8 mouse cellular contexts compared by ENCODE assay signal in the genomic region with DNA sequence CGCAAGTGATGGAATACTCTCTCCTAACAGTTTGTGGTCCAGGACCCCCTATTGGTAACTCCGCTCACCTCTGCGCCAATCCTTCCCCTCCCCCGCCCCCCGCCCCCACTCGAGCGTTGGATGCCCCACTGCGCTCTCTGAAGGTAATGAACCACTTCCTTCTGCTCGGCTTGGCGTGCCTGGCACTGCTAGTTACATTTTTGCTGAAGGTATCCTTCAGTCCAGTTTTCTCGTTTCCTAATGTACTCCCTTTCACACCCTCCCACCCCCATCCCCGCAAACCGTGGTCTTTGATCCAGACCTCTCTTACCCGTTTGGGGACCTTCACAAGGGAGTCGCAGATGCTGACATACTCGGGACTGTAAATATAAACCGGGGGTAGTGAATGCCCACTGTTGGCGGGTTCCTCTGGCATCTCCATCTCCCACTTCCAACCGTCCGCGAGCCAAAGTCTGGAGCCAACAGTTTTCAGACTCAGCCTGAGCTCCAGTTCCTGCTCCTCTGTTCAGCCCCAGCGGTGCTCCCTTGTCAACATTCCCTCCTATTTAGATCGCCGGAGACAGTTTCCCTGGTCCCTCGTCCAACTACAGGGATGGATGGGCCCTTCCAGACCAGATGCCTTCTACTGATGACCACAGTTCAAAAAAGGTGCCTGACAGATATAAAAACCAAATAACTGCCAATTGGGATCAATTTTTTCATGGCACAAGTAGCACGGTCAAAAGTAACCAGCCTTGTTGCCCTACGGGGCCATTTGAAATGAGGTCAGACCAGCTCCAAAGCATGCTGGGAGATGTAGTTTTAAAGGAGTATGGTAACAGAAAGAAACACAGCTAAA. TPM values are rescaled to one million over a fixed set of nuclear protein-coding genes. Genes with fewer than 3 reads are reported as not detected.
DNase-seq lines count a peak whose midpoint lies in the region; ATAC-seq and TF ChIP-seq lines count a peak whose summit lies in the region.

A gene (minus strand): TSS at position 716 of the 838 bp plus-strand sequence.

- 7% methylated on average over 27 of the region's 27 CpGs for WGBS in cerebellum, adult 2 months
- WGBS in hindbrain, embryonic 10.5 days: 18% methylated on average over 27 of the region's 27 CpGs
- 15% methylated on average over 27 of the region's 27 CpGs for WGBS in lung, embryonic 15.5 days
- 23% methylated on average over 27 of the region's 27 CpGs for WGBS in olfactory bulb, adult 2 months
- under 1% methylated on average over 27 of the region's 27 CpGs for WGBS in thymus, adult 2 months

- TF ChIP-seq CTCF in cerebellum, adult 2 months (IDR thresholded peaks at IDR 0.05; ENCODE audit: borderline replicate concordance, insufficient read depth, low read depth, low read length): no peak
- no peak for TF ChIP-seq CTCF in olfactory bulb, adult 2 months (IDR thresholded peaks at IDR 0.05; ENCODE audit: insufficient read depth, low read depth, low read length)
- no peak for TF ChIP-seq CTCF in thymus, adult 2 months (IDR thresholded peaks at IDR 0.05; ENCODE audit: borderline replicate concordance, control insufficient read depth, extremely low read depth, insufficient read depth, low read length, poor library complexity)

- no peaks in the 10 kb centered on the region for H3K9me3 ChIP-seq in hindbrain, embryonic 10.5 days
- no peaks in the 10 kb centered on the region for H3K9me3 ChIP-seq in lung, embryonic 15.5 days

- H3K27ac ChIP-seq in cerebellum, adult 2 months (ENCODE audit: insufficient read depth, low read length): peak within 1 kb of the TSS; percentile 87
- H3K27ac ChIP-seq in hindbrain, embryonic 10.5 days: peak within 1 kb of the TSS; percentile 66
- peak within 1 kb of the TSS; percentile 9; the same call in 1 of the 2 replicates for H3K27ac ChIP-seq in lung, embryonic 15.5 days
- peak within 1 kb of the TSS; percentile 83 for H3K27ac ChIP-seq in olfactory bulb, adult 2 months (ENCODE audit: insufficient read depth, low read depth, low read length)
- H3K27ac ChIP-seq in thymus, adult 2 months (ENCODE audit: control insufficient read depth, insufficient read depth, low read length): peak within 1 kb of the TSS; percentile 41

- peak within 1 kb of the TSS; percentile 57 for H3K4me2 ChIP-seq in lung, embryonic 15.5 days

- peak; percentile 82; the same call in 1 of the 2 replicates for ATAC-seq in lung, embryonic 15.5 days (ENCODE audit: borderline replicate concordance, extremely low read depth, low FRiP score, low TSS enrichment)

- H3K9ac ChIP-seq in lung, embryonic 15.5 days: peak within 1 kb of the TSS; percentile 43

- no peaks in the 10 kb centered on the region for H3K36me3 ChIP-seq in hindbrain, embryonic 10.5 days
- H3K36me3 ChIP-seq in lung, embryonic 15.5 days: no peaks in the 10 kb centered on the region
- no peaks in the 10 kb centered on the region for H3K36me3 ChIP-seq in thymus, adult 2 months (ENCODE audit: control insufficient read depth, insufficient read depth, low read length)

- no peaks in the 10 kb centered on the region for H3K4me1 ChIP-seq in cerebellum, adult 2 months (ENCODE audit: control insufficient read depth, insufficient read depth, low read length)
- no peaks in the 10 kb centered on the region for H3K4me1 ChIP-seq in hindbrain, embryonic 10.5 days (replicated peaks)
- no peaks in the 10 kb centered on the region for H3K4me1 ChIP-seq in lung, embryonic 15.5 days
- H3K4me1 ChIP-seq in olfactory bulb, adult 2 months (ENCODE audit: control insufficient read depth, insufficient read depth, low read length): no peaks in the 10 kb centered on the region
- no peaks in the 10 kb centered on the region; the same call in 1 of the 2 replicates for H3K4me1 ChIP-seq in thymus, adult 2 months (replicated peaks; ENCODE audit: control insufficient read depth, insufficient read depth, low read length)

- H3K27me3 ChIP-seq in cerebellum, adult 2 months (ENCODE audit: control insufficient read depth, insufficient read depth, low read length): no peaks in the 10 kb centered on the region
- H3K27me3 ChIP-seq in hindbrain, embryonic 10.5 days (ENCODE audit: insufficient read depth, poor library complexity, severe bottlenecking): peaks cover 57% of the 10 kb centered on the region
- peaks cover 9% of the 10 kb centered on the region; the same call in 1 of the 2 replicates for H3K27me3 ChIP-seq in lung, embryonic 15.5 days
- H3K27me3 ChIP-seq in thymus, adult 2 months (ENCODE audit: control insufficient read depth, insufficient read depth, low read length): no peaks in the 10 kb centered on the region

- no peak for TF ChIP-seq POLR2A in cerebellum, adult 2 months (IDR thresholded peaks at IDR 0.05; ENCODE audit: borderline replicate concordance, insufficient read depth, low read length)
- no peak for TF ChIP-seq POLR2A in olfactory bulb, adult 2 months (IDR thresholded peaks at IDR 0.05; ENCODE audit: insufficient read depth, low read depth, low read length)
- no peak for TF ChIP-seq POLR2A in thymus, adult 2 months (IDR thresholded peaks at IDR 0.05; ENCODE audit: control insufficient read depth, extremely low read depth, insufficient read depth, low read length, poor library complexity)

- DNase-seq in MN1 (ENCODE audit: low spot score): peak; percentile 61
- peak; percentile 66 to 69 for DNase-seq in cerebellum, adult 2 months
- peak; percentile 58 for DNase-seq in forelimb bud, embryonic 11.5 days (ENCODE audit: low read depth, low spot score)
- DNase-seq in hindbrain, embryonic 10.5 days (ENCODE audit: low spot score): peak; percentile 54
- DNase-seq in layer of hippocampus, adult 9-10 months (ENCODE audit: low spot score): peak; percentile 21
- peak; percentile 44 for DNase-seq in thymus, adult 2 months

- H3K4me3 ChIP-seq in cerebellum, adult 2 months (replicated peaks; ENCODE audit: insufficient read depth, low read depth, low read length): peak within 1 kb of the TSS; percentile 99
- peak within 1 kb of the TSS; percentile 59 for H3K4me3 ChIP-seq in hindbrain, embryonic 10.5 days
- H3K4me3 ChIP-seq in lung, embryonic 15.5 days: peak within 1 kb of the TSS; percentile 53
- peak within 1 kb of the TSS; percentile 65 for H3K4me3 ChIP-seq in olfactory bulb, adult 2 months (ENCODE audit: insufficient read depth, low read depth, low read length)
- peak within 1 kb of the TSS; percentile 99 for H3K4me3 ChIP-seq in thymus, adult 2 months (ENCODE audit: control insufficient read depth, insufficient read depth, low read length)

RNA-seq across cellular contexts. Expression of the gene that starts here (rescaled TPM):
- polyA plus RNA-seq in cerebellum, adult 2 months (2012; rRNA removed): 24.8 and 27.4 TPM in 2 replicates
- 5.9 and 7.8 TPM in 2 replicates for polyA plus RNA-seq in hindbrain, embryonic 10.5 days (2016; fragmentation: Nextera tagmentation; extraction: Ambion mirVana)
- polyA plus RNA-seq in lung, embryonic 15.5 days (2015; fragmentation: Nextera tagmentation; extraction: Ambion mirVana): 11.8 and 12.1 TPM in 2 replicates
- polyA plus RNA-seq in olfactory bulb, adult 2 months (2012; ENCODE audit: insufficient read depth, insufficient read length, low replicate concordance, missing spikeins): not detected in 2 replicates
- polyA plus RNA-seq in thymus, adult 2 months (2012; rRNA removed): 6.2 and 6.7 TPM in 2 replicates

Comparison
In these comparisons a context has a peak if more than half of its experiments do, and no peak if none do; other contexts are left out.
1. Peak in every context shown above with its lines: DNase-seq, ATAC-seq, H3K4me3 ChIP-seq and H3K27ac ChIP-seq.
2. H3K27ac ChIP-seq: peak in every context shown above with its lines; median percentile 87 in cerebellum, adult 2 months; 83 in olfactory bulb, adult 2 months; 66 in hindbrain, embryonic 10.5 days; 41 in thymus, adult 2 months; 9 in lung, embryonic 15.5 days.